9 mouse cellular contexts compared by ENCODE assay signal in genomic region chr13:31874427-31874826, GRCm38 (mm10).
"Had no signal": no experiment of that assay in that cellular context is flagged by ENCODE, and none has a peak within 500 bp of the region (broad histone marks: within the 10 kb centered on the region; RNA-seq: fewer than 3 reads in every experiment).

No protein-coding gene starts in this region.

- DNase-seq: kidney, adult 18-20 months; left cerebral cortex, postnatal 4 days; lung, embryonic 14.5 days; lung, postnatal 10 days; lung, postnatal 4 days; midbrain, embryonic 14.5 days; right cerebral cortex, postnatal 14 days; thymus, adult 2 months; thymus, postnatal 25 days had no signal
